Mouse (Mus musculus) spleen, adult 2 months (tissue): ENCODE measurements around the gene Pogz. TPM values are rescaled to one million over a fixed set of nuclear protein-coding genes. Genes with fewer than 3 reads are reported as not detected.
"Not testable (repeated sequence)": the region's sequence is repeated elsewhere in the genome, so short reads cannot be mapped to it uniquely, and the experiment has no call there.

Experiments
- DNase-seq, 2 experiments: peaks; one replicate each; pipeline versions ENCODE4 v3.0.0 to v3.0.0-alpha.2; 2012 to 2021; ENCODE audit warnings: low spot score in 2 of 2, low read depth in 1 of 2
- H3K27ac ChIP-seq: fragments of 200-500 bp; 2 replicates; pipeline ENCODE4 v1.5.1; 2012; ENCODE audit warnings: low read length, inconsistent platforms; ENCODE audit not compliant: insufficient read depth
- H3K27me3 ChIP-seq: fragments of 200-500 bp; 2 replicates; pipeline ENCODE4 v1.6.1; 2012; ENCODE audit warnings: mild to moderate bottlenecking, moderate library complexity, low read length, inconsistent platforms; ENCODE audit not compliant: control insufficient read depth, insufficient read depth
- H3K36me3 ChIP-seq: fragments of 200-500 bp; 2 replicates; pipeline ENCODE4 v1.6.1; 2012; ENCODE audit warnings: mild to moderate bottlenecking, low read length, inconsistent platforms; ENCODE audit not compliant: control insufficient read depth, insufficient read depth
- H3K4me1 ChIP-seq: fragments of 200-500 bp; 2 replicates; pipeline ENCODE4 v1.6.1; 2011; ENCODE audit warnings: inconsistent platforms; ENCODE audit not compliant: control insufficient read depth, insufficient read depth, insufficient read length
- H3K4me3 ChIP-seq: fragments of 200-500 bp; 2 replicates; pipeline ENCODE4 v1.5.1; 2011; ENCODE audit warnings: mild to moderate bottlenecking, inconsistent platforms; ENCODE audit not compliant: insufficient read depth, insufficient read length; ENCODE audit errors: extremely low read depth
- CTCF ChIP-seq: fragments of 200-500 bp; IDR thresholded peaks from 2 replicates; pipeline ENCODE4 v1.5.1; 2011; ENCODE audit warnings: mild to moderate bottlenecking, inconsistent platforms; ENCODE audit not compliant: insufficient read depth, insufficient read length, insufficient replicate concordance; ENCODE audit errors: extremely low read depth
- POLR2A ChIP-seq: fragments of 200-500 bp; IDR thresholded peaks from 2 replicates; pipeline ENCODE4 v1.6.1; 2011; ENCODE audit warnings: low read depth, low read length, inconsistent platforms
- WGBS: fragments of 180-500 bp; shearing (Covaris S2); methylation state at CpG from one replicate; pipeline ENCODE4 v1.1.7; 2018; 5-methylcytosine and 5-hydroxymethylcytosine counted together
- polyA plus RNA-seq: library from polyadenylated mRNA; depleted of rRNA; stranded (reverse); fragments of >200 nt; gene quantifications from 2 replicates; pipeline ENCODE4 v1.2.3, GENCODE M21; 2012

Pogz gene
- polyA plus RNA-seq, 1 experiment, result 26.2 TPM

DNA sequence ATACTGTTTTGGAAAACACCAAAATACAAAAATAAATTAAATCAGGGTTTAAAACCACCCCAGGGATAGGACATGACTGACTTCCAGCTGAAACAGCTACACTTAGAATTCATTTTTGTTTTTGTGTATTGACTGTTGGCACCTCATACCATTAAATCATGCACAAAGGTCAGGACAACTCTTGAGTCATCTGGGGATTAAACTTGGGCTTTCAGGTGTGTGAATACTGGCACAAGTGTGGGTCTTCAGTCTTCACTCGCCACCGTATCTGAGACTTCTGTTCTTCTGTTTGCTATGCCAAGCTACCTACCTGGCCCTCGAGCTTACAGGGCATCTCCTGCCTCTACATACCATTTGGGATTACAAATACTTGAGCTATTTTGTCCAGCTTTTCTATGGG is 45.2 kb downstream of the Pogz start:
- Histone ChIP-seq H3K4me3 (no peak overlapping the region), H3K4me1 (peaks cover 5% of the 10 kb centered on the region; the same call in 1 of the 2 replicates), H3K27me3 (no peaks in the 10 kb centered on the region), H3K27ac (no peak overlapping the region), H3K36me3 (peaks cover 41% of the 10 kb centered on the region)
- no peak for DNase-seq
- TF ChIP-seq CTCF, result no peak
- no peak for TF ChIP-seq POLR2A
- 96% methylated on average over 3 of the region's 3 CpGs for WGBS

- peak; percentile 65 for TF ChIP-seq POLR2A
- no peak for TF ChIP-seq CTCF
- 2% methylated on average over 61 of the region's 61 CpGs for WGBS
Measured at GRCm38 (mm10) chr3:94886316-94887224, 49.2 kb downstream of the Pogz start, which contains the start of gene Psmb4. Gene Psmb4 (minus strand): TSS chr3:94886961.

DNA sequence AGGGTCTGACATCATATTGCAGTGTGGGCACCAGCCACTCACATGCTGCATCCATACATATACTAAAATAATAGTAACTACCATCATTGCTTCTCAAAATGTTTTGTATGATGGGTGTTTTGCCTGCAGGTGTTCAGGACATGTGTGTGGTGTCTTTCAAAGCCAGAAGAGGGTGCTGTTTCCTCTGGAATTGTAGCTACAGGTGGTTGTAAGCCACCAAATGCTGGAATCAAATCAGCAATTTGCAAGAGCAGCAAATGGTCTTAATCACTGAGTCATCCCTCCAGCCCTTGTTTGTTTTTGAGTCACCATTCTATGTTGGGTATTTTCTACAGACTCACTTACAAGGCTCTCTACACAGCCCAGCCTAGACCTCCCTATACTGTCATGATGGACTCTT is 51.2 kb downstream of the Pogz start:
- no peak for TF ChIP-seq CTCF
- no peak for TF ChIP-seq POLR2A
- Histone ChIP-seq H3K36me3 (peaks cover 9% of the 10 kb centered on the region), H3K27me3 (no peaks in the 10 kb centered on the region), H3K4me1 (peaks cover 5% of the 10 kb centered on the region; the same call in 1 of the 2 replicates), H3K27ac (no peak overlapping the region), H3K4me3 (no peak overlapping the region)
- DNase-seq, result no peak

More at GRCm38 (mm10) chr3:94886316-94887224, 49.2 kb downstream of the Pogz start, which contains the start of gene Psmb4:
- Histone ChIP-seq H3K36me3 (peaks cover 17% of the 10 kb centered on the region), H3K4me3 (peak within 1 kb of the TSS; percentile 77), H3K4me1 (peaks cover 5% of the 10 kb centered on the region; the same call in 1 of the 2 replicates), H3K27ac (peak within 1 kb of the TSS; percentile 46; the same call in 1 of the 2 replicates), H3K27me3 (no peaks in the 10 kb centered on the region)
- DNase-seq, result peak; percentile 76 to 78

DNA sequence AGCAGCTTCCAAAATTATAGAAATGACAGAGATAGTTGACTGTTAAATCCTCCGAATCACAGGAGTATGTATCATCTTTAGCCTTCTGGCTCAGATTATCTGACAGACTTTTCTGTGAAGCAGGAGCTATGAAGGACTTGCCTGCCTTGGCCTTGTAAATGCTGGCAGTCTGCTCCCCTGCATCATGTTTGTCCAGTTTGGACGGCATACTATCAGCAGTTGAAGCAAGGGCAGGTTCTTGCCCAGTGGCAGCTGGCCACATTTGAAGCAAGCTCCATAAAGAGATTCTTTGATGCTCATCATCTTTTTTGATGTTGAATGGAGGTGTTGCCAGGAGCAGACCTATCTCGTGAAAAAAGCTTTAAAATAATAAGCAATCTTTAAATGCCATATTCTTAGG is 56.7 kb downstream of the Pogz start:
- TF ChIP-seq CTCF (no peak), POLR2A (no peak)
- H3K36me3 ChIP-seq, result no peaks in the 10 kb centered on the region
- H3K27ac ChIP-seq, result no peak overlapping the region
- no peaks in the 10 kb centered on the region for H3K4me1 ChIP-seq
- 73% methylated on average over 3 of the region's 3 CpGs for WGBS
- no peak for DNase-seq
- H3K4me3 ChIP-seq, result no peak overlapping the region
- H3K27me3 ChIP-seq, result 0 out of 2 replicates have a peak, but pooled peaks cover 1% of the 10 kb centered on the region

- Histone ChIP-seq H3K36me3 (no peaks in the 10 kb centered on the region), H3K27me3 (no peaks in the 10 kb centered on the region), H3K4me1 (no peaks in the 10 kb centered on the region), H3K4me3 (no peak overlapping the region), H3K27ac (no peak overlapping the region)
- WGBS, result 23% methylated on average over 7 of the region's 7 CpGs
- TF ChIP-seq CTCF, result peak; percentile 39; the same call in 1 of the 2 replicates
- no peak for TF ChIP-seq POLR2A
- DNase-seq, result peak in 1 of 2 experiments; percentile 44
Measured at GRCm38 (mm10) chr3:94902747-94903146, 65.4 kb downstream of the Pogz start.

DNA sequence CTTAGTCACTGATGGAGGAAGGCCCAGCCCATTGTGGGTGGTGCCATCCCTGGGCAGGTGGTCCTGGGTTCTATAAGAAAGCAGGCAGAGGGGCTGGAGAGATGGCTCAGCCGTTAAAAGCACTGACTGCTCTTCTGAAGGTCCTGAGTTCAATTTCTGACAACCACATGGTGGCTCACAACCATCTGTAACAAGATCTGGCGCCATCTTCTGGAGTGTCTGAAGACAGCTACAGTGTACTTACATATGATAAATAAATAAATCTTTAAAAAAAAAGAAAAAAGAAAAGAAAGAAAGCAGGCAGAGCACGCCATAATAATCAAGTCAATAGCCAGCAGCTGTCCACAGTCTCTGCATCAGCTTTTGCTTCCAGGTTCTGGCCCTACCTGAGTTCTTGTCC is 67.4 kb downstream of the Pogz start:
- H3K27me3 ChIP-seq, H3K27ac ChIP-seq, H3K36me3 ChIP-seq, H3K4me1 ChIP-seq, H3K4me3 ChIP-seq, DNase-seq: not testable (repeated sequence)
- 73% methylated on average over 3 of the region's 3 CpGs for WGBS

DNA sequence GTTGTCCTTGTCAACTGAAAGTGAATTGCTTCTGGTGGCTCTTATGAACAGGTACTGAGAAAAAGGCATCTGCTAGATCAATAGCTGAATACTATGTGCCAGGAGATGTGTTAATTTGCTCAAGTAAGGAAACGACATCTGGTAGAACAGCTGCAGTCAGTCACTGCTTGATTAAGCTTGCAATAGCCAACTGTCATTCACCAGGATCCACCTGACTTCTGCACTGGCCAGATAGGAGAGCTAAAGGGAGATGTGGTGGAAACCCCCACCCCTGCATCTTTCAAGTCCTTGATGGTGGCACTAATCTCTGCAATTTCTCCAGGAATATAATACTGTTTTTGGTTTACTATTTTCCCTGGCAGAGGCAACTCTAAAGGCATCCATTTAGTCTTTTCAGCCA is 69.1 kb downstream of the Pogz start:
- Histone ChIP-seq H3K4me3 (no peak overlapping the region), H3K27ac (no peak overlapping the region), H3K36me3 (no peaks in the 10 kb centered on the region), H3K4me1 (no peaks in the 10 kb centered on the region), H3K27me3 (no peaks in the 10 kb centered on the region)
- TF ChIP-seq POLR2A, result no peak
- TF ChIP-seq CTCF, result no peak
- no peak for DNase-seq
- 39% methylated on average over 1 of the region's 1 CpGs for WGBS
